Mouse (Mus musculus): Measurements from ENCODE around the gene Ppp2r5b.
A peak's percentile ranks its signal among the peaks of the same experiment; 100 is the strongest.

Ppp2r5b gene

DNA sequence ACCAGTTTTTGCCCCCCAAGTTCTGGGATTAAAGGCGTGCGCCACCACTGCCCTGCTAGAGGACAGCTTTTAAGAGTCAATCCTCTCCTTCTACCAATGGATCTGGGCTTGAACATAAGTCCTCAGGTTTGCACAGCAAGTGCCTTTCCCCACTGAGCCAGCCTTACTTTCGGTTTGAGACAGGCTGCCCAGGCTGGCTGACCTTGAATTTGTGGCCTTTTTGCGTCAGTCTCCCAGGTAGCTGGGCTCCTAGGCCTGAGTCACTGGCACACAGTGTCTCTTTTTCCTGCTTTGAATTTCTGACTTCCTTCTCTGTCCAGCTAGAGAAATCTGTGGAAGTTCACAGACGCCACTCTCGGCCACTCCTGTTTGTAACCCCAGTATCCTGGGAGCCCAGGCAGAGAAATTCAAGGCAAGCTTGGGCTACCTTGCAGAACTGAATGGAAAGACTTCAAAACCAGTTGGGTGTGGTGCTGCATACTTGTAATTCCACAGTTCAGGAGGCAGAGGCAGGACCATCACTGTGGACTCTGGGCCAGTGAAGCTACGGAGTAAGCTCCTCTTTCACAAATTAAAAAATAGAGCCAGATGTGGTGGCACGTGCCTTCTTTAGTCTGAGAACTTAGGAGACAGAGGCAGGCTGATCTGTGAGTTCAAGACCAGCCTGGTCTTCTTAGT lies 34.3 kb upstream of the Ppp2r5b start:
- DNase-seq (ENCODE audit: extremely low spot score, low read depth, low spot score) = no peak

DNA sequence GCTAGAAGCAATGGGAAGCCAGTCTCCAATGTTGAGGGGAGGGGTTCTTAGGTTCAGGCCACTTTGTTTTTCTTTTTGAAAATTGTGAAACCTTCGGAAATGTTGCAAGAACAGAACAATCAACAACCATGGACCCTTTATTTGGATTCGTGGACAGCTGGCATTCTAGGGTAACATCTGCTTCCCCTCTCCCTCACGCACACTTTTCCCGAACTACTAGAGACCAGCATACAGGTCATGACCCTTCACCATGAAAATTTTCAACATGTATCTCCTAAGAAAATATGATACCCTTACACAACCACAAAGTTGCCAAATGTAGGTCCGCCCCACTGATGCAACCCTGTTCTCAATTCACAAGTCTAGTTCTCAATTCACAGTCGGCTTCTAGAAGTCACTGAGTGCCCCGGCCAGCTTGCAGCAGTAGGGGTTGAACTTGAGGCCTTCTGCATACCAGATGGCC lies 33.0 kb upstream of the Ppp2r5b start:
- no peak for DNase-seq (ENCODE audit: extremely low spot score, low read depth, low spot score)

DNA sequence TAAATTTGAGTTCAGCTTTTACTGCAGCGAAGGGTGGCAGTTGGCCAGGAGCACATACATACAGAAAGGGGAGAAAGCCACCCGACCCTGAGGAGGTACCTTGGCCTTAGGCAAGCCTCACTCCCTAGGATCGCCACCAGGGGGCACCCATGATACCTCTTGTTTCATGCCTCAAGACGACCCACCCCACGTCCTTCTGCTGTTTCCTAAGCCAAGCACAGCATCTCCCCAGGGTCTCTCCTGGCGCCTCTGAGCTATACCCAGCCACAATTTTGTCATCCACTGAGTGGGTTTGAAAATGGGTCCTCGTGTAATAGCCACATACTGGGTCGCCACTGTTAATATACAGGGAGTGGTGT lies 32.5 kb upstream of the Ppp2r5b start:
- DNase-seq (ENCODE audit: extremely low spot score, low read depth, low spot score) = peak; percentile 90

DNA sequence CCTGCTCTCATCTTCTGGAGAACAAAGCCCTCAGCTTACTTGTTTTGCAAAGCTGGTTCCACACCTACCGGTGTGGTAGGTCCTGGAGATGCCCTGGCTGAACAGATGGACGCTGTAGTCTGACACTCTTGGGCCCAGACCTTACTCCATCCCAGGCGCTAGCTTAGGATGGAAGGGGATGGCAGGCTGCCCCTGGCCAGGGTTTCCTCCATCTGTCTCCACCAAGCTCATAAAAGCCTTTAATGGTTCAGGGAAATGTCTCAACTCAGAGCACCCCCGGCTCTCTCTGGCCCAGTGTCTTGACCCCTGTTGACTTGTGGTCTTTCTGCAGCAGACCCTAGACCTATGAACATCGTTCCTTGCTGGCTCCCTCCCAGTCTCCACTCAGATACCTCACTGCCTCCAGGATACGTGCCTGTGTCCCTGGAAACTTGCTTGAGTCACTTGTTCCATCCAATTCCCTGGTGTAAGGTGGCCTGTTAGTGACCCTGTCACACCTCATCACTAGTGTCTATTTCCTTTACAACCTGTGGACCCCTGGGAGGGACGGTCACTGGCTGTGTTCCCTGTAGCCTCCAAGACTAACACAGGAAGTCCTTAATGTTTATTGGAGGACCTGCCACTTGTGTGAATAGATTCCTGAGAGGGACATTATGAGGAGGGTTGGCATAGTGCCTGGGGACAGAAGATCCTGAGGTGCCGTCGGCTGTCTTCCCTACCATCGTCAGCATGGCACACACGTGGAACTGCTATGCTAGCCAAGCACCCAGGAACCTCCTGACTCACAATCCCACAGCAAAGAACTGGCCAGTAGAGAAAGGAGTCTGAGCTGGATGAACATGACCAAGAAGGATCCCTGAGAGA lies 31.9 kb upstream of the Ppp2r5b start:
- DNase-seq (ENCODE audit: extremely low spot score, low read depth, low spot score) = no peak

DNA sequence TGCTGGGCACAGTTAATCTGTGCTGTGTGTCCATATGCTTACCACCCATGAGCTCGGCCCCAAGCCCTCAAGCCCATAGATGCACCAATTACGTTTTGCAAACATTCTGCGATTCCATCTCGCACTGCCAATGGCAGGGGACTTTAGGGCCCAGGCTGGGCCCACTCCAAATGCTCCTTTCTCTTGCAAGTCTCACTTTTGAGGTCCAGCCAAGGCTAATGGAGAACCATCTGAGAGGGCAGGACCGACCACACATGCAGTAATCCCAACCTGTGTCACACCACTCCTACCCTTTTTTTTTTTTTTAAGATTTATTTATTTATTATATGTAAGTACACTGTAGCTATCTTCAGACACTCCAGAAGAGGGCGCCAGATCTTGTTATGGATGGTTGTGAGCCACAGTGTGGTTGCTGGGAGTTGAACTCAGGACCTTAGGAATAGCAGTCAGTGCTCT lies 30.1 kb upstream of the Ppp2r5b start:
- no peak for DNase-seq (ENCODE audit: extremely low spot score, low read depth, low spot score)

DNA sequence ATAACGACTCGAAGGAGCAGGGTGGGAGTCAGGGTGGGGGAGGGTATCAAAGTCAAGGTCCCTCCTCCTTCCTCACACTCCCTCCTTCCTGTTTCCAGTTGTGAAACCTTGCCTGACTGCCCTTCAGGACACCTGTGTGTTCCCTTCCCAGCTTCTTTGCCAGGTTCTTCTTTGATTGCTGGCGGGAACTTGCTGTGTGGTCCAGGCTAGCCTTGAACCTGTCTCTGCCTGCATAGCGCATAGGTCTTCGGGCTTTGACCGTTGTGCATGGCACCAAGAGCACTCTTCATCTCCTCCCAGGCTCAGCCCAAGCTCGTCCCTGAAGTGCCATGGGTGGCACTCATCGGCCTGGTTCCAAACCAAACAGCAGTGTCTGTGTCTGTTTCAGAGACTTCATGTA lies 29.3 kb upstream of the Ppp2r5b start:
- no peak for DNase-seq (ENCODE audit: extremely low spot score, low read depth, low spot score)

DNA sequence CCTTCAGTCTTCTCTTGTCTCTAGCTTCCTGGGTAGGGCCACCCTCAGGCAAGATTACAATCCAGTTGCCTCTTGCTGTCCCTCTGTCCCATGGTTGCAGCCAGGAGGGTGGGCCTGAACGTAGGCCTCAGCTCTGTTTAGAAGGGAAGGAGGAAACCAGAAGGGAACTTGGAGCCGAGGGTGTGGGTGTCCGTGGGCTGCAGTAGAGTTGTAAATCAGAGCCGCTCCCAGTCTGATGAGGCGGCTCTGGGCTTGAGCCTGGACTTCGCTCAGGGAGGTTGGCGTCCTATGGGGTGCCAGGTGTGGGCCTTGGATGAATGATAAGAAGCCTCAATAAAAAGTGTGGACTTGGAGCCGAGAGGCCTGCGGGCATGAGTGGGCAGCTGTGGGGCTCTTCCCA lies 28.5 kb upstream of the Ppp2r5b start:
- no peak for DNase-seq (ENCODE audit: extremely low spot score, low read depth, low spot score)

DNA sequence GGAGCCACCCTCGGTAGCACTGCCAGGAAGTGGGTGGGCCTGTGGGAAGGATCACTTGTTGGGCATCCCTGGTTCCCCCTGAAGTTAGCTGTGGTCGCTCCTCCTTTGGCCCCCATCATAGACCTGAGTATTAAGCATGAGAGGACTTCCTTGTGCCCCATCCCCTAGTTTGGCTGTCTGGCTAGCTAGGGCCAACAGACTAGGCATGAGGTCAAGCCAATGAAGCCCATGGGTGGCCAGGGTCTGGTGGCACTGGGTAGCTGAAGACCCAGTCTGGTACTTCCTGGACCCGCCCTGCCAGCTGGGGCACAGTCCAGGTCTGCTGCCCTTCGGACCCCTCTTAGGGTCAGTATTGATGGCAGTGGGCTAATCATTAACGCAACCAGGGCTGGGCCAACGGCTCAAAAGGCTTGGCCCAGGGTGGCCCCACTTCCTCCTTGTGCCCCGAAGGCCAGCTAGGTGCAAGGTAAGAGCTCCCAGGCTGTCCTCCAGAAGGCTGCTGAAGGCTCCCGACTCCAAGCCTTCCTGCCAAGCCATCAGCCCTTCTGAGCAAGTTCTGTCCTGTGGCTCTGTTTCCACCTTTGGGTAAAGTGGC lies 27.3 kb upstream of the Ppp2r5b start:
- DNase-seq (ENCODE audit: extremely low spot score, low read depth, low spot score) = no peak

DNA sequence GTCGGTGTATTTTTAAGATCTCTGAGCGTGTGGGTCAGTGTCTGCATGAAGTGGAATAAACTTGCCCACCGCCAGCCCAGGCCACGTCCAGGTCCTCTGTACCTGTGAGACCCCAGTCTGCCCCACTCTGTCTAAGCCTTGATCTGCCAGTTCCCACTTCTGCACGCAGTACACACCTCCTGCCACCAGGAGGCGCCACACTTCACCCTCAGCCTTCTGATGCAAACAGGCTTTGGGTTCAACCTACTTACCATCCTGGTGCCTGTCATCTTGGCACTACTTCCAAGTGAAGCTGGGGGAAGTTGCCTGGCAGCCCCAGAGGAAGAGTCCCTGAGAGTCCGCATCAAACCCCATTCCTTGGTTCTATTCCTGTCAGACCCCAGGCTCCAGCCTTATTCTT lies 26.6 kb upstream of the Ppp2r5b start:
- no peak for DNase-seq (ENCODE audit: extremely low spot score, low read depth, low spot score)

DNA sequence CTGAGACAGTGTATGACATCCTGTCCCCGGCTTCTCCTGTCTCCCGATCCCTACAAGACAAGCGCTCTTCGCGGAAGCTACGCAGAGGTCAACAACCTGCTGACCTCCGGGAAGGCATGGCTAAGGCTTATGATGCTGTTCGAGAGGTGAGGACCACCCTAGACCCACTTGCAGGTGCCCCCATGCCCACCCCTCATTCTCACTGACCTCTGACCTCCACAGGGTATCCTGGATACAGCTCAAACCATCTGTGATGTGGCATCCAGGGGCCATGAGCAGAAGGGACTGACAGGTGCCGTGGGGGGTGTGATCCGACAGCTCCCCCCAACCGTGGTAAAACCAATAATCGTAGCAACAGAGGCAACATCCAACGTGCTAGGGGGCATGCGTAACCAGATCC lies 25.7 kb upstream of the Ppp2r5b start:
- DNase-seq (ENCODE audit: extremely low spot score, low read depth, low spot score) = no peak

DNA sequence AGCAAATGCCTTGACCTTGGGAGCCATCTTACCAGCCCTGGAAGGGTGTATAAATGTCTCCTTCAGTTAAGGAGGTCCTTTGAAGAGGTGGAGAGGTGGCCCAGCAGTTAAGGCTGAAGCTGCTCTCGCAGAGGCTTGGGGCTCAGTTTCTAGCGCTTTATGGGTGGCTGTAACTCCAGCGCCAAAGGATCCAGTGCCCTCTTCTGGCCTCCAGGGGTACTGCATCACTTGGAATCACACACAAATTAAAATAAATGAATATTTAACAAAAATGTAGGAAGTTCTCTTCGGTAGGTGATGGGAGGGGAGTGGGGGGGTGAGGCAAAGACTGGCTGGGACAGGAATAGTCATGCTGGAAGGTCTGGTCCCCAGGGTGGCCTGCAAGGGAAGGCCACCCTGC lies 25.3 kb upstream of the Ppp2r5b start:
- DNase-seq (ENCODE audit: extremely low spot score, low read depth, low spot score) = no peak

DNA sequence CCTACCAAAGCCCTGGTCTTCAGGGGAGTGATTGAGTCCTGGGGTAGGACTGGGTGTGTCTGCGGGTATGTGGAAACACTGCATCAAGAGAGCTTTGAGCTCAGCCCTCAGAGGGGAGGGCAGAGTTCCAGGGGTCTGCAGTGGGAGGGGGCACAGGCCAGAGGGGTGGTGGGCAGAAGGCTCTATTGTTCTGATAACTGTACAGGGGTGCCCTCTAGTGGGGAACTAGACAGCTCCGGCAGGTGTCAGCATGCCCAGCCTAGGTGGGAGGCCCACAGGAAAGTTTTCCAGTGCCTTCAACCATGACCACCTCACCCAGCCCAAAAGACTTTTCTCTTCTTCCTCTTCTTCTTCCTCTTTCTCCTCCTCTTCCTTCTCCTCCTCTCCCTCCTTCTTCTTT lies 24.8 kb upstream of the Ppp2r5b start:
- no peak for DNase-seq (ENCODE audit: extremely low spot score, low read depth, low spot score)

DNA sequence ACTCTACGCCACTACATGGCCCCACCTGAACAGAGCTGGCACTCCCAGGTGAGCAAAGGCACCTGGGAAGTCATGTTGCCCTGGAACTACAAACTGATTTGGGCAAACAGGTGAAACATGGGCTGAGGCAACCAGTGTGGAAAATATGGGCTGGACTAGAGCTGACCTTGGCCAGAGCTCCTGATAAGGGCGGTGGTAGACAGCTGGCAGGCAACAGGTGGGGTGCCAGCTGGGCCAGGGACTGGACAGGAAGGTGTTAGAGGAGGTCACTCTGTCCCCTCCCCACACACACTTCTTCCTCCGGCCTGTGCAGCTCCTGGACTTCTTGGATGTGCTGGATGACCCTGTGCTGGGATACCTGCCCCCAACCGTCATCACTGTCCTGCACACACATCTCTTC lies 17.3 kb upstream of the Ppp2r5b start:
- no peak for DNase-seq (ENCODE audit: extremely low spot score, low read depth, low spot score)

DNA sequence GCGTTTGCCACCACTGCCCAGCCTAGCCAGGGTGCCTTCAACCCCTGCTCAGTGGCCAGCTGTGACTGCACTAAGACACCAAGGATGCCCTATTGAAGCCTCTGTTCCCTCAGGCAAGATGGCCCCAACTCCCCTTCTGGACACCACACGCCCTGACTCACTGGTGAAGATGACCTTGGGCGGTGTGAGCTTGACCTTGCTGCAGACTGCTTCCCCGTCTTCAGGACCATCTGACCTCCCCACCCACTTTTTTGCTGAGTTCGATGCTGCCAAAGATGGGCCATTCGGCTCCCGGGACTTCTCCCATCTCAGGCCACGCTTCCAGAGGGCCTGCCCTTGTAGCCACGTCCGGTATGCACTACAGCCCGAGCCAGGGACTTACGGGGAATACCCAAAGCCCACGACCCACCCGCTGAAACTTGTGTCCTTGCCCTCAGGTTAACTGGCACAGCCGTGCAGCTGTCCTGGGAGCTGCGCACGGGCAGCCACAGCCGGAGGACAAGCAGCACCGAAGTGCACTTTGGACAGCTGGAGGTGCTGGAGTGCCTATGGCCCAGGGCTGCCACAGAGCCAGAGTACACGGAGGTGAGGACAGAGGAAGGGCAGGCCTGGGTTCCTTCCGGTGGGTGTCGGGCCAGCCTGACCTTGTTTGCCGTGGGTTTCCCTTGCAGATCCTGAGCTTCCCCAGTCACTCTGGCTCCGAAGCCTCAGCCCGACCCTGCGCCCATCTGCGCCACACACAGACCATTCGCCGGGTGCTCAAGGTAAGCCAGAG lies 12.0 kb upstream of the Ppp2r5b start:
- DNase-seq (ENCODE audit: extremely low spot score, low read depth, low spot score) = no peak

DNA sequence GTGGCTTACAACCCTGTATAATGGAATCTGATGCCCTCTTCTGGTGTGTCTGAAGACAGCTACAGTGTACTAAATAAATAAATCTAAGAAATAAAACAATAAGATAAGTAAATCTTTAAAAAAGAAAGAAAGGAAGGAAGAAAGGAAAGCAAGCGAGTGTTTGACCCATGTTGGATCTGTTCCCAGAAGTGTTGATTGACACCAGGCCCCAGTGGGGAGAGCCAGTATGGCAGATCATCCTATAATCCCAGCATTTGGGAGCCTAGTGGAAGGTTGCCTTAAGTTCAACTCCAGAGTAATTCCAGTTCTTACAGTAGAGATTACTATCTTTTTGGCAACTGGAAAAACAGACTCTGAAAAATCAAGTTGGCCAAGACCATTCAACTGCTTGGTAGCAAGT lies 10.1 kb upstream of the Ppp2r5b start:
- DNase-seq (ENCODE audit: extremely low spot score, low read depth, low spot score) = no peak

DNA sequence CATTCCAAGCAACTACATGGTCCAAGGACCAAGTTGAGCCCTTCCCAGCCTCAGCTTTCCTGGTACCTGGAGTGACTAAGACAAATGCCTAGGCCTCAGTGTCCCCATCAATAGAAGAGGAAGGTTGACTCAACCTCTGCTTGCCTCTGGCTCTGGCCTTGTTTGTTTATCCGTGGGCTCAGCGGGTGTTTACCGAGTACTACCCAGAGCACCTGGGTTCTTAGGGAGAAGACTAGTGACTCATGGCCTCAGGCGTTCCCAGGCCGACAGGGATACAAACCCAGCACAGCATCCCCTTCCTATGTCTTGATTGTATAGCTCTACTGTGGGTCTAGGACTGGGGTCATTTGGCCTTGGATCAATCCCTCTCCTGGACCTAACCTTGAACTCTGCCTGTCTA lies 7.6 kb upstream of the Ppp2r5b start:
- DNase-seq (ENCODE audit: extremely low spot score, low read depth, low spot score) = no peak

DNA sequence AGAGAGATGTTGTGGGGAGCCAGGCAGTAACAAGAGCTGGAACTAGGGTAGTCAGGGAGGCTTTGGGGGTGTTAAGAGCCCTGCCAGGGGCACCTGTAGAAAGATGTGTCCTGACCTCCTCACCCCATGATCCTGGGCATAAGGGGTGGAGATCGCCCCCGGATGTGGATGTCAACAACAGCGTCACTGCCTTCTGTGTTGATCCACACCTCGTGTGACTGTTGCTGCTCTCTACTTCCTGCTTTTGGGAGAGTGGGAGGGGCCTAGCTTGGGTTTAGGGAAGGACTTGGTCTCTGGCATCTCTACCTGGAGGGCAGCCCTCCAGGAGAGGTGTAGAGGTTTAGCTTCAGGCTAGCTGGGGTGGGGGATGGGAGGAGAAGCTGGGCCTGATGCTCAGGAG lies 6.6 kb upstream of the Ppp2r5b start:
- no peak for DNase-seq (ENCODE audit: extremely low spot score, low read depth, low spot score)

DNA sequence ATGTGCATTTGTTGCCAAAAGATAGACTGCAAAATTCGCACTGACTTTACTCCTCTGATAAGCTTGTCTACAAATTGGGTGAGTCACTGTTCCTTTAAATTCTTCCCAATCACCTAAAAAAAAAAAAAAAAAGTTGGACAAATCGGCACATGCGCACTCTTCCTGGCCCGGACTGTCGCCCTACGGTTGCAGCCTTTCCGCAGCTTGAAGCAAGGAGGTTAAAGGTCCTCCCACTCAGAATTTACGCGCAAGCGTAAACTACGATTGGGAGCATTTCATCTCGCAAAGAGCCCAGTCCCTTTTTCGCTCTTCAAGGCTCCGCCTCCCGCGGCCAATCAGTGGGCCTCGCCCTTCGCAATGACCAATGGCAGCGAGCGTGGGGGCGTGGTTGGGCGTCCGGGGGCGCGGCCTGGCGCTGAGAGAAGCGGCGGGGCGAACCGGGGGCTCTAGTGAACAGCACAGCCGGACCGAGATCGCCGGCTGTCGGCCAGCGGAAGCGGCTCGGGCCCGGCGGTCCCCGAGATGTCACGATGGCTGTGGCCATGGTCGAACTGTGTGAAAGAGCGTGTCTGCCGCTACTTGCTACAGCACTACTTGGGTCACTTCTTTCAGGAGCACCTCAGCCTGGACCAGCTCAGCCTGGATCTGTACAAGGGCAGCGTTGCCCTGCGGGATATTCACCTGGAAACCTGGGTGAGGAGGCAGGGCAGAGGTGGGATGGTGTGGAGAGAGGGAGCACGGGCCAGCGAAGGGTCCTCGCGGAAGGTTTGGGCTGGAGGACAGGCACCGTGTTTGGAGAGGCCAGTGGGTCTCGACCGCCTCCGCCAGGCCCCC lies 5.8 kb upstream of the Ppp2r5b start, which contains the start of gene Atg2a:
TSS of gene Atg2a (plus strand) at position 395 of the 834 bp plus-strand sequence.
- DNase-seq (ENCODE audit: extremely low spot score, low read depth, low spot score) = peak; percentile 99

DNA sequence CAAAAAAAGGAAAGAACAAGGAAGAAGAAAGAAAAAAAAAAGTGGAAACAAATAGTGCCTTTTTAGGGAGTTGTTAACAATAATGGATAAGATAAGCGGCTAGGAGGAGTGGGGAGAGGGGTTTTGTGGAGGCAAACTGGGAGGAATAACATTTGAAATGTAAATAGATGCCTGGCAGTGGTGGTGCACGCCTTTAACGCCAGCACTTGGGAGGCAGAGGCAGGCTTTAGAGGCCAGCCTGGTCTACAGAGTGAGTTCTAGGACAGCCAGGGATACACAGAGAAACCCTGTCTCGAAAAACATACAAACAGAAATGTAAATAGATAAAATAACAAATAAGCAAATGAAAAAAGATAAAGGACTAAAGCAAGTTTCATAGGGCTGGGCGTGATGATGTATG lies 5.1 kb upstream of the Ppp2r5b start:
- no peak for DNase-seq (ENCODE audit: extremely low spot score, low read depth, low spot score)

DNA sequence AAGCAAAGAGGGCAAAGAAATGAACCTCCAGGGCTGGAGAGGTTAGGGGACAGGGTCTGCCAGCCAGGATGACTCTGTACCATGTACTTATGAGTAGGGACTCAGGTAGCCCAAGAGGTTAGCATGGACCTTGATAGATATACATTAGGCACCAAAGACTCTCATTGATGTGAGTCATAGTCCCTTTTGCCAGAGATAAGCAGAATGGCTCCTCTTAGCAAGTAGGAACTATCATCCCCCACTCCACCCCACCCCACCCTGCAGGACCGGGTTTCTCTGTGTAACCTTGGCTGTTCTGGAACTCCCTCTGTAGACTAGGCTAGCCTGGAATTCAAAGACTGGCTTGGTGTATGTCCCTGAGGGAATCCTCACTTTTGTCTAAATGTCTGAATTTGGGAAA lies 4.5 kb upstream of the Ppp2r5b start:
- DNase-seq (ENCODE audit: extremely low spot score, low read depth, low spot score) = no peak
